Mouse (Mus musculus): ENCODE results near the gene Afm. TPM values are rescaled to one million over a fixed set of nuclear protein-coding genes. Genes with fewer than 3 reads are reported as not detected.

The Afm gene
- polyA plus RNA-seq (2012; rRNA removed) = not detected in 2 replicates

GRCm38 (mm10) chr5:90518356-90519100 is at the start of gene Afm:
Afm (plus strand) TSS chr5:90518932.
- no peak for TF ChIP-seq CTCF (IDR thresholded peaks at IDR 0.05; ENCODE audit: borderline replicate concordance, extremely low read depth, insufficient read depth, insufficient read length)
- TF ChIP-seq POLR2A (IDR thresholded peaks at IDR 0.05; ENCODE audit: borderline replicate concordance, extremely low read depth, insufficient read depth, insufficient read length, poor library complexity, severe bottlenecking) = no peak
- DNase-seq (ENCODE audit: low read depth) = no peak

- TF ChIP-seq CTCF (IDR thresholded peaks at IDR 0.05; ENCODE audit: borderline replicate concordance, extremely low read depth, insufficient read depth, insufficient read length) = no peak
- no peak for TF ChIP-seq POLR2A (IDR thresholded peaks at IDR 0.05; ENCODE audit: borderline replicate concordance, extremely low read depth, insufficient read depth, insufficient read length, poor library complexity, severe bottlenecking)
- DNase-seq (ENCODE audit: low read depth) = no peak
Measured at GRCm38 (mm10) chr5:90470836-90471235, 47.9 kb upstream of the Afm start.

GRCm38 (mm10) chr5:90473902-90474301 is 44.8 kb upstream of the Afm start:
- no peak for TF ChIP-seq POLR2A (IDR thresholded peaks at IDR 0.05; ENCODE audit: borderline replicate concordance, extremely low read depth, insufficient read depth, insufficient read length, poor library complexity, severe bottlenecking)
- TF ChIP-seq CTCF (IDR thresholded peaks at IDR 0.05; ENCODE audit: borderline replicate concordance, extremely low read depth, insufficient read depth, insufficient read length) = no peak

GRCm38 (mm10) chr5:90474369-90474768 is 44.4 kb upstream of the Afm start:
- TF ChIP-seq POLR2A (IDR thresholded peaks at IDR 0.05; ENCODE audit: borderline replicate concordance, extremely low read depth, insufficient read depth, insufficient read length, poor library complexity, severe bottlenecking) (no peak), CTCF (IDR thresholded peaks at IDR 0.05; ENCODE audit: borderline replicate concordance, extremely low read depth, insufficient read depth, insufficient read length) (no peak)
- DNase-seq (ENCODE audit: low read depth) = no peak

More at GRCm38 (mm10) chr5:90473902-90474301, 44.8 kb upstream of the Afm start:
- DNase-seq (ENCODE audit: low read depth) = no peak

DNA sequence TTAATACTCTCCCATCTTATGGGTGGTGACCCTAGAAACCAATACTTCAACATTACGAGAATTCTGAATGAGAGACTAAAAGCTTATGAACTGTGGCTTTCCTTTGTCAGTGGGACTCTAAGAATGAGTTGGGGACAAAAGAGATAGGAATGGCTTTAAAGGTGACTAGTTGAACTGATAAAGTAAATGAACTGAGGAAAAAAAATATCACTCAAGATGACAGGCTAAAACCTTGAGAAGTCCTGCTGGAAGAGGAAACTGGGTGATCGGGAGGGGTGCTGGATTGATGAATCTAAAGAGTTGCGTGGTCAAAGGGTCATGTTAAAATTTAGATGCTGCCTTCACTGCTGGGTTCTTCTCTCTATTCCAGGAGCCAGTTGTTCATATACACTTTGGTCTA is 42.0 kb upstream of the Afm start:
- TF ChIP-seq CTCF (IDR thresholded peaks at IDR 0.05; ENCODE audit: borderline replicate concordance, extremely low read depth, insufficient read depth, insufficient read length) (no peak), POLR2A (IDR thresholded peaks at IDR 0.05; ENCODE audit: borderline replicate concordance, extremely low read depth, insufficient read depth, insufficient read length, poor library complexity, severe bottlenecking) (no peak)
- DNase-seq (ENCODE audit: low read depth) = no peak

DNA sequence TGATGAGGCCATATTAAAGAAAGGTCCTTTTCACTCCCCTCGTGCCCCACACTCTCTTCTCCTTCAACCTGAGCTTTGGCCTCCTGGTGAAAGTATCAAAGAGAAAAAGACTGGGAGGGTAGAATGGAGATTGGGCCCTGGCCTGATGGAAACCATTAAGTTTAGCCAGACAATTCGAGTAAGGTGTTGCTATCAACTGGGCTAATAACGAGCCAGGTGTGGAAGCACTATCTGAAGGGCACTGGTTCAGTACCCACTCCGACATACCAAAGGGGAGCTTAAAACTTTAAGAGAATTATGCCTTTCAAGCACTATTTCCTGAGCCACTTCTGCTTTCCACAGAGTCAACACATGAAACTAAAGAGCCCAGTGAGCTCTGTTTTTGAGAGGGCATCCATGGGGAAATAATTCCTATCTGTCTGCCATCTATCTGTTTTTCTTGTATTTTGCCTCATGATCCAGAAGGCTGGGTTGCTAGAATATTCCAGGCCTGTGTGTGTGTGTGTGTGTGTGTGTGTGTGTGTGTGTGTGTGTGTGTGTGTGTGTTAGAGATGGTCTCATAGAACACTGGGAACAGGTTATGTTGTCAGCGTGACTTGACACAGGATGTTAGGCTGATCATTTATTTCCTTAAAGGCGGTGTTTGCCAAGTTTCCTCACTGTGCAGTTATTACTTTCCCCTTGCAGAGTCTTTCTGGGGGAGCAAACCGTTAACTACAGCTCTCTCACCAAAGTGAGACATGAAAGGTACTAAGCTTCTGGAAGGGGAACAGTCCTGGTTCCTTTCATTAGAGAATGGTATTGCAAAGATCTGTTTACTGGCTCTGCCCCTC is 41.2 kb upstream of the Afm start:
- DNase-seq (ENCODE audit: low read depth) = no peak
- TF ChIP-seq POLR2A (IDR thresholded peaks at IDR 0.05; ENCODE audit: borderline replicate concordance, extremely low read depth, insufficient read depth, insufficient read length, poor library complexity, severe bottlenecking) = no peak
- TF ChIP-seq CTCF (IDR thresholded peaks at IDR 0.05; ENCODE audit: borderline replicate concordance, extremely low read depth, insufficient read depth, insufficient read length) = no peak

DNA sequence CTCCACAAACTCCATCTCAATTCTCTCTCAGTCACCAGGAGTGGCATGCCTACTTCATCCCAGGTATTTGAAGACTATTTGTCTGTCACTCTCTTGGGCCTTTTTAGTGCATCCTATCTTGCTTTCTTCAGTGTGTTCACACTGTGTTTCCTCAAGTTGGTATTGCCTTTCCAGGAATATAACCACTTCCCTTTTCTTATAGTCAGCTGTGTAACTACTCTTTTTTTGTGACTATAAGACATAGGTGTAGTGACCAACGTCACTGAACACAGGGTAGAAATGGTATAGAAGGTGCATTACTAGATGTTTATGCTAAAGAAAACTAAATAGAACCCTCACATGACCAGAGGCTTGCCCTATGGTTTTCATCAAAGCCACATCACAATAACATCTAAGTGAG is 39.8 kb upstream of the Afm start:
- no peak for DNase-seq (ENCODE audit: low read depth)
- TF ChIP-seq CTCF (IDR thresholded peaks at IDR 0.05; ENCODE audit: borderline replicate concordance, extremely low read depth, insufficient read depth, insufficient read length) = no peak
- TF ChIP-seq POLR2A (IDR thresholded peaks at IDR 0.05; ENCODE audit: borderline replicate concordance, extremely low read depth, insufficient read depth, insufficient read length, poor library complexity, severe bottlenecking) = no peak

GRCm38 (mm10) chr5:90485597-90485996 is 33.1 kb upstream of the Afm start:
- TF ChIP-seq CTCF (IDR thresholded peaks at IDR 0.05; ENCODE audit: borderline replicate concordance, extremely low read depth, insufficient read depth, insufficient read length) (no peak), POLR2A (IDR thresholded peaks at IDR 0.05; ENCODE audit: borderline replicate concordance, extremely low read depth, insufficient read depth, insufficient read length, poor library complexity, severe bottlenecking) (no peak)
- DNase-seq (ENCODE audit: low read depth) = no peak

DNA sequence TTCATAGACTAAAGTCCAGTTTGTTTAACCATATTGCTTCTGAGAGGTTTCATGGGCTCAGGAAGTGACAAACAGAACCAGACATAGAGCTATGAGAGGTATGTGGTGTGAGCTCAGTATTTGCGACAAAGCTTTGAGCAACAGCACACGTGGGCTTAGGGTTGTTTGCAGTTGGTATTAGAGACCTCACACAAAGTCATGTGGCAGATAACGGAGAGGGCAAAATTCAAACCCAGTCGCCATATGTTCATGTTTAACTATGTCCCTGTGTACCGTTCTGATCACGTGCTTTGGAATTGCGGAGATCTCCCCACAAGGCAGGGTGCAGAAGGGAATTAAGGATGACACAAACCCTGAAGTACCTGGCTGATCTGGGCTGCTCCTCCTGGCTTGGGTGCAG is 30.4 kb upstream of the Afm start:
- TF ChIP-seq CTCF (IDR thresholded peaks at IDR 0.05; ENCODE audit: borderline replicate concordance, extremely low read depth, insufficient read depth, insufficient read length) (no peak), POLR2A (IDR thresholded peaks at IDR 0.05; ENCODE audit: borderline replicate concordance, extremely low read depth, insufficient read depth, insufficient read length, poor library complexity, severe bottlenecking) (no peak)
- DNase-seq (ENCODE audit: low read depth) = no peak

GRCm38 (mm10) chr5:90490518-90490917 is 28.2 kb upstream of the Afm start, which contains the start of gene Afp:
Afp (plus strand) TSS chr5:90490737.
- no peak for DNase-seq (ENCODE audit: low read depth)
- TF ChIP-seq POLR2A (IDR thresholded peaks at IDR 0.05; ENCODE audit: borderline replicate concordance, extremely low read depth, insufficient read depth, insufficient read length, poor library complexity, severe bottlenecking) = no peak
- no peak for TF ChIP-seq CTCF (IDR thresholded peaks at IDR 0.05; ENCODE audit: borderline replicate concordance, extremely low read depth, insufficient read depth, insufficient read length)

- DNase-seq (ENCODE audit: low read depth) = no peak
- TF ChIP-seq CTCF (IDR thresholded peaks at IDR 0.05; ENCODE audit: borderline replicate concordance, extremely low read depth, insufficient read depth, insufficient read length) = no peak
- TF ChIP-seq POLR2A (IDR thresholded peaks at IDR 0.05; ENCODE audit: borderline replicate concordance, extremely low read depth, insufficient read depth, insufficient read length, poor library complexity, severe bottlenecking) = no peak
Measured at GRCm38 (mm10) chr5:90492440-90492839, 26.3 kb upstream of the Afm start.

All from brain, embryonic 14.5 days (tissue).